Mouse (Mus musculus) forebrain, embryonic 11.5 days (tissue): ENCODE measurements around the gene Gimap1. TPM values are rescaled to one million over a fixed set of nuclear protein-coding genes. Genes with fewer than 3 reads are reported as not detected.

Experiments used
- ATAC-seq: fragments of 200-750 bp; cut with Nextera tagmentation; replicated peaks from 2 replicates; pipeline ENCODE4 v1.8.0; 2017; ENCODE audit warnings: moderate TSS enrichment; ENCODE audit not compliant: low FRiP score
- DNase-seq: peaks from one replicate; pipeline ENCODE4 v3.0.0-alpha.2; 2017; ENCODE audit warnings: low spot score
- H3K27ac ChIP-seq: fragments of 300-500 bp; sonication (generic); 2 replicates; pipeline ENCODE4 v1.5.1; 2014; ENCODE audit warnings: low read depth, low read length
- H3K27me3 ChIP-seq: fragments of 300-500 bp; sonication (generic); 2 replicates; pipeline ENCODE4 v1.6.1; 2014; ENCODE audit warnings: mild to moderate bottlenecking, low read length, mixed read lengths; ENCODE audit not compliant: control insufficient read depth, insufficient read depth
- H3K36me3 ChIP-seq: fragments of 300-500 bp; sonication (generic); 2 replicates; pipeline ENCODE4 v1.6.1; 2014; ENCODE audit warnings: mild to moderate bottlenecking, low read length, moderate library complexity, mixed read lengths; ENCODE audit not compliant: control insufficient read depth, insufficient read depth
- H3K4me1 ChIP-seq: fragments of 300-500 bp; sonication (generic); replicated peaks from 2 replicates; pipeline ENCODE4 v1.6.1; 2014; ENCODE audit warnings: low read length, mixed read lengths; ENCODE audit not compliant: control insufficient read depth, insufficient read depth
- H3K4me2 ChIP-seq: fragments of 300-500 bp; sonication (generic); 2 replicates; pipeline ENCODE4 v1.6.1; 2014; ENCODE audit warnings: low read depth, mild to moderate bottlenecking, low read length, moderate library complexity, mixed read lengths; ENCODE audit not compliant: severe bottlenecking
- H3K4me3 ChIP-seq: fragments of 300-500 bp; sonication (generic); 2 replicates; pipeline ENCODE4 v1.5.1; 2014; ENCODE audit warnings: low read depth, low read length
- H3K9ac ChIP-seq: fragments of 300-500 bp; sonication (generic); 2 replicates; pipeline ENCODE4 v1.6.1; 2014; ENCODE audit warnings: low read length
- H3K9me3 ChIP-seq: fragments of 300-500 bp; sonication (generic); 2 replicates; pipeline ENCODE4 v1.6.1; 2016; ENCODE audit warnings: low read length, mixed read lengths; ENCODE audit not compliant: control insufficient read depth
- WGBS: fragments of 180-500 bp; shearing (Covaris S2); extraction: QIAGEN DNeasy Blood & Tissue Kit; methylation state at CpG from one replicate; pipeline ENCODE4 v1.1.7; 2014; 5-methylcytosine and 5-hydroxymethylcytosine counted together
- polyA plus RNA-seq: library from polyadenylated mRNA; unstranded; fragments of >200 nt; fragmentation: Nextera tagmentation; extraction: Ambion mirVana; gene quantifications from 2 replicates; pipeline ENCODE4 v1.2.1, GENCODE M21; 2014

The Gimap1 gene
- polyA plus RNA-seq, 1 experiment from 2014 or later, result 5.4 TPM

- no peaks in the 10 kb centered on the region for H3K4me1 ChIP-seq
- H3K27ac ChIP-seq, result no peak overlapping the region
- H3K9me3 ChIP-seq, result no peaks in the 10 kb centered on the region
- H3K27me3 ChIP-seq, result peaks cover 21% of the 10 kb centered on the region
- WGBS, result 2% methylated on average over 51 of the region's 52 CpGs
- peak; percentile 62 for DNase-seq
- no peak for ATAC-seq
- peak overlapping the region; percentile 61 for H3K4me2 ChIP-seq
- H3K9ac ChIP-seq, result no peak overlapping the region
- H3K36me3 ChIP-seq, result no peaks in the 10 kb centered on the region
- H3K4me3 ChIP-seq, result peak overlapping the region; percentile 40
Observed at GRCm38 (mm10) chr6:48742422-48743351, 3.8 kb downstream of the Gimap1 start.

- peaks cover 21% of the 10 kb centered on the region for H3K27me3 ChIP-seq
- ATAC-seq (no peak), DNase-seq (no peak)
- no peaks in the 10 kb centered on the region for H3K4me1 ChIP-seq
- H3K9ac ChIP-seq, result no peak overlapping the region
- no peaks in the 10 kb centered on the region for H3K36me3 ChIP-seq
- H3K4me3 ChIP-seq, result no peak overlapping the region
- no peak overlapping the region for H3K27ac ChIP-seq
- WGBS, result 52% methylated on average over 2 of the region's 2 CpGs
- no peaks in the 10 kb centered on the region for H3K9me3 ChIP-seq
- no peak overlapping the region for H3K4me2 ChIP-seq
Observed at GRCm38 (mm10) chr6:48745490-48745889, 6.6 kb downstream of the Gimap1 start.

- DNase-seq, result peak; percentile 57
- Histone ChIP-seq H3K4me3 (no peak within 1 kb of the TSS), H3K9me3 (no peaks in the 10 kb centered on the region), H3K9ac (no peak within 1 kb of the TSS), H3K36me3 (no peaks in the 10 kb centered on the region), H3K4me1 (no peaks in the 10 kb centered on the region), H3K27me3 (peaks cover 21% of the 10 kb centered on the region), H3K27ac (no peak within 1 kb of the TSS), H3K4me2 (no peak within 1 kb of the TSS)
- no peak for ATAC-seq
- WGBS, result 45% methylated on average over 16 of the region's 16 CpGs
Observed at GRCm38 (mm10) chr6:48745959-48746889, 7.4 kb downstream of the Gimap1 start, which contains the start of gene Gimap5. Gene Gimap5 (plus strand): TSS chr6:48746197.

GRCm38 (mm10) chr6:48747091-48747966 lies 8.5 kb downstream of the Gimap1 start:
- Histone ChIP-seq H3K9me3 (no peaks in the 10 kb centered on the region), H3K36me3 (no peaks in the 10 kb centered on the region), H3K4me3 (no peak overlapping the region), H3K27me3 (peaks cover 10% of the 10 kb centered on the region), H3K4me1 (no peaks in the 10 kb centered on the region), H3K9ac (no peak overlapping the region), H3K27ac (no peak overlapping the region), H3K4me2 (no peak overlapping the region)
- 78% methylated on average over 7 of the region's 7 CpGs for WGBS
- no peak for DNase-seq
- ATAC-seq, result no peak

- Histone ChIP-seq H3K27ac (no peak overlapping the region), H3K4me1 (no peaks in the 10 kb centered on the region), H3K4me3 (no peak overlapping the region), H3K36me3 (no peaks in the 10 kb centered on the region), H3K4me2 (no peak overlapping the region), H3K9ac (no peak overlapping the region), H3K9me3 (no peaks in the 10 kb centered on the region), H3K27me3 (no peaks in the 10 kb centered on the region)
- no peak for DNase-seq
- WGBS, result 87% methylated on average over 7 of the region's 7 CpGs
- ATAC-seq, result no peak
Observed at GRCm38 (mm10) chr6:48763567-48764270, 24.9 kb downstream of the Gimap1 start.

GRCm38 (mm10) chr6:48764496-48764895 lies 25.6 kb downstream of the Gimap1 start:
- ATAC-seq (no peak), DNase-seq (no peak)
- Histone ChIP-seq H3K9me3 (no peaks in the 10 kb centered on the region), H3K27ac (no peak overlapping the region), H3K27me3 (no peaks in the 10 kb centered on the region), H3K36me3 (no peaks in the 10 kb centered on the region), H3K4me3 (no peak overlapping the region), H3K4me2 (no peak overlapping the region), H3K4me1 (no peaks in the 10 kb centered on the region), H3K9ac (no peak overlapping the region)
- 93% methylated on average over 10 of the region's 10 CpGs for WGBS

- no peaks in the 10 kb centered on the region for H3K9me3 ChIP-seq
- no peaks in the 10 kb centered on the region for H3K4me1 ChIP-seq
- H3K27me3 ChIP-seq, result no peaks in the 10 kb centered on the region
- ATAC-seq (no peak), DNase-seq (no peak)
- H3K4me3 ChIP-seq, result no peak overlapping the region
- H3K27ac ChIP-seq, result no peak overlapping the region
- H3K4me2 ChIP-seq, result no peak overlapping the region
- WGBS, result 73% methylated on average over 9 of the region's 9 CpGs
- H3K36me3 ChIP-seq, result no peaks in the 10 kb centered on the region
- H3K9ac ChIP-seq, result no peak overlapping the region
Observed at GRCm38 (mm10) chr6:48768178-48768869, 29.5 kb downstream of the Gimap1 start.
